Mouse (Mus musculus): Measurements from ENCODE around the gene Lsamp. TPM values are rescaled to one million over a fixed set of nuclear protein-coding genes. Genes with fewer than 3 reads are reported as not detected.

Gene Lsamp
- total and polyA plus RNA-seq, 2 experiments from 2014 or later = 116 to 210 TPM

DNA sequence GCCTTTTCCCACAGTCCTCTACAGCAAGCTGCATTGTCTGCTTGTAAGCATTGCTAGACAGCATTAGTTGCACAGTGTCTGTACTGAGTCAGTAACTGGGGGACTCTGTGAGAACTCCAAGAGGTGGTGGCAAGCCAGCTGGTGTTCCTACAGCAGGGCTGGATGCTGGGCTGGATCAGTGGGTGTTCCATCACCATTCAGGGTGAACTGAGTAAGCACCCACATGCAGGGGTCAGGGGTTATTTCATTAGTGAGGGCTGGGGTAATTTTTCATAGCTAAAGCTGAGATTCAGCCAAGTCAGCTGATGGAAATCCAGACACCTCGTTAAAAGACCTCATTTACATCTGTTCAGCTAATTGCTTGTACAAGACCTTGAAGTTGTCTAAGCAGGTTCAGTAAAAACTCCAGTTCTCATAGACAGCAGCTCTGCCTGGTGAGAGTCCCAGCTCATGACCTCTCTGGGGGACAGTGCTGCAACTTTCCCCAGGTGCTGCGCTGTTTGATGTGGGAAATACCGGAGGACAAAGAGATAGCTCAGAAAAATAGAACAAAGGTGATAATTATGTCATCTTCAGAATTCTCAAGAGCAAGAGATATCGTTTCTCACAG, 1928.5 kb downstream of the Lsamp start:
- Histone ChIP-seq H3K27me3 (ENCODE audit: insufficient read depth, low read length) (no peaks in the 10 kb centered on the region), H3K27ac (ENCODE audit: low read depth, low read length) (no peak overlapping the region), H3K36me3 (ENCODE audit: insufficient read depth, low read length) (no peaks in the 10 kb centered on the region), H3K4me2 (ENCODE audit: low read depth, low read length, poor library complexity, severe bottlenecking) (no peak overlapping the region), H3K9ac (replicated peaks; ENCODE audit: low read length, poor library complexity, severe bottlenecking) (no peak overlapping the region), H3K9me3 (ENCODE audit: low read length) (no peaks in the 10 kb centered on the region), H3K4me1 (ENCODE audit: insufficient read depth, low read length) (0 out of 2 replicates have a peak, but pooled peaks cover 2% of the 10 kb centered on the region), H3K4me3 (ENCODE audit: low read depth, low read length) (no peak overlapping the region)
- DNase-seq (ENCODE audit: low spot score) (no peak), ATAC-seq (ENCODE audit: low FRiP score) (no peak)
- WGBS = 55% methylated on average over 4 of the region's 4 CpGs
- TF ChIP-seq CTCF (IDR thresholded peaks at IDR 0.05) = no peak

DNA sequence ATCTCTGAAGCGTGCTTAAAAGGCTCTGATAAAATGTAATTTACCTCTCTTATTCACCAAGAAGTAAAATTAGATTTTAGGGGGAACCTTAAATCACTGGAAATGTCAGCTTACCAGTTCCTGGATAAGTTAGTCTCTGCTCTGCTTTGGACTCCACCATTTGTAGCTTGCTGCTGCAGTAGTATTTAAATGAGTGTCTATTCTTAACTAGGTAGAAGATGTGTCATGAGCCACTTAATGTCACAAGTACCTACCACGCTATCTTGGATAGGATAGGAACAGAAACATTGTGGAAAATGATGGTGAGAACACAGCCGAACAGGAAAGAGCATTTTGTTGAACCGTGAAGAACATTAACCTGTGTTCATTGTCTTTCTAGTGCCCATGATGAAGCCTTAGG, 1929.2 kb downstream of the Lsamp start:
- DNase-seq (ENCODE audit: low spot score) = no peak
- no peaks in the 10 kb centered on the region for H3K9me3 ChIP-seq (ENCODE audit: low read length)
- H3K27ac ChIP-seq (ENCODE audit: low read depth, low read length) = no peak overlapping the region
- WGBS = 91% methylated on average over 4 of the region's 4 CpGs
- H3K36me3 ChIP-seq (ENCODE audit: insufficient read depth, low read length) = no peaks in the 10 kb centered on the region
- 0 out of 2 replicates have a peak, but pooled peaks cover 2% of the 10 kb centered on the region for H3K4me1 ChIP-seq (ENCODE audit: insufficient read depth, low read length)
- TF ChIP-seq CTCF (IDR thresholded peaks at IDR 0.05) = no peak
- no peak overlapping the region for H3K4me3 ChIP-seq (ENCODE audit: low read depth, low read length)
- no peaks in the 10 kb centered on the region for H3K27me3 ChIP-seq (ENCODE audit: insufficient read depth, low read length)
- H3K4me2 ChIP-seq (ENCODE audit: low read depth, low read length, poor library complexity, severe bottlenecking) = no peak overlapping the region
- H3K9ac ChIP-seq (replicated peaks; ENCODE audit: low read length, poor library complexity, severe bottlenecking) = no peak overlapping the region
- ATAC-seq (ENCODE audit: low FRiP score) = no peak

DNA sequence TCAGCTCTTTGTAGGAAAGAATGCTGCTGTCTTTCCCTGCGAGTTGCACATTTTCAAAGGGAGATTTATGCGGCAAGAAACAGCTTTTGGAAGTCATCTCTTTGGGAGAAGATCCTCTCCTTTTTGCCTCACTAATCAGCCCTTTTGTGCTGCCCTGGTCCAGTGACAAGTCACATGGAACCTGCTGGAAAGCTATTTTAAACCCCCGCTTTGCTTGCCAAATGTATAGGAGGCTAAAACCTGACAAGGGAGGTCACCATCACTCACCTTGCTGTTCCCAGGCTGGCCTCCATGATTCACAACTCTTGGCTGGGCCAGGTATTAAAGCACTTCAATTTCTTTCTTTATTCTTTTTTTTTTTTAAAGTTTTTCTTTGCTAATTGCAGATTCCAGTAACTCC, 1932.2 kb downstream of the Lsamp start:
- ATAC-seq (ENCODE audit: low FRiP score) (no peak), DNase-seq (ENCODE audit: low spot score) (no peak)
- Histone ChIP-seq H3K36me3 (ENCODE audit: insufficient read depth, low read length) (no peaks in the 10 kb centered on the region), H3K4me3 (ENCODE audit: low read depth, low read length) (no peak overlapping the region), H3K9me3 (ENCODE audit: low read length) (no peaks in the 10 kb centered on the region), H3K4me1 (ENCODE audit: insufficient read depth, low read length) (0 out of 2 replicates have a peak, but pooled peaks cover 2% of the 10 kb centered on the region), H3K27ac (ENCODE audit: low read depth, low read length) (no peak overlapping the region), H3K4me2 (ENCODE audit: low read depth, low read length, poor library complexity, severe bottlenecking) (no peak overlapping the region), H3K9ac (replicated peaks; ENCODE audit: low read length, poor library complexity, severe bottlenecking) (no peak overlapping the region), H3K27me3 (ENCODE audit: insufficient read depth, low read length) (no peaks in the 10 kb centered on the region)
- TF ChIP-seq CTCF (IDR thresholded peaks at IDR 0.05) = no peak
- WGBS = 58% methylated on average over 3 of the region's 3 CpGs

DNA sequence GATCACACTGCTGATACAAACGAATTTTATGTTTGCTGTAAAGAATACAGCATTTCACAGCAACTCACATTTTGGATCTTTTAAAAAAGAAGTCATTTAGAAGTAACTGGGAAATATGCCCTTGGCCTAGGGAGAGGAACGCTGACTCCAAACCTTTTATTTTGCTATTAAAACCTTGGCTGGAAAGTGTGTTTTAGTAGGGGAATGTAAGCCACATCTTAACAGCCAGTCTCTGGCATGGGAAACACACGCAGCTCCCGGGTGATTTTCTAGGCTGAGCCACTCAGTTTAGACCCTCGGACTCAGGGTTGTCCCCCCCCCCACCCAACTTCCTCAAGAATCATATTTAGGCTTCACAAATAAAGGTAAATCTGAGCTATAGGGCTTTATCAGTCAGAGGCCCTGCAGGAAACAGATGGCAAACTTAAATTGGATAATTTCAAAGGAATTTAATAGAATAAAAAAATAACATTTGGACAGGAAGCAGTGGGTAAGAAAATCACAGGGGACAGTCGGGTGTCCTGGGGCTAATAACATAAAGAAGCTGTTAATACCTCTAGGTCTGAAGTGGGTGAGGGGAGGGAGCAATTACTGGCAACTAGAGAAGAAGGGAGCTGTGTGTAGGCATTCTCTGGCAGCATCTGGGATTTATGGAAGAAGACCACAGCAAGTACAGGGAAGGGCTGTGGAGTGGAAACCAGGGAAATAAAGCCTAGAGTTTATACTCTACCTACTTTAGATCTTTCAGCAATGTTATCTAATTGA, 1933.1 kb downstream of the Lsamp start:
- Histone ChIP-seq H3K27ac (ENCODE audit: low read depth, low read length) (no peak overlapping the region), H3K4me3 (ENCODE audit: low read depth, low read length) (no peak overlapping the region), H3K36me3 (ENCODE audit: insufficient read depth, low read length) (no peaks in the 10 kb centered on the region), H3K4me2 (ENCODE audit: low read depth, low read length, poor library complexity, severe bottlenecking) (no peak overlapping the region), H3K9ac (replicated peaks; ENCODE audit: low read length, poor library complexity, severe bottlenecking) (no peak overlapping the region), H3K27me3 (ENCODE audit: insufficient read depth, low read length) (no peaks in the 10 kb centered on the region), H3K4me1 (ENCODE audit: insufficient read depth, low read length) (0 out of 2 replicates have a peak, but pooled peaks cover 2% of the 10 kb centered on the region), H3K9me3 (ENCODE audit: low read length) (no peaks in the 10 kb centered on the region)
- WGBS = 44% methylated on average over 6 of the region's 6 CpGs
- DNase-seq (ENCODE audit: low spot score) = no peak
- TF ChIP-seq CTCF (IDR thresholded peaks at IDR 0.05) = no peak
- no peak for ATAC-seq (ENCODE audit: low FRiP score)

DNA sequence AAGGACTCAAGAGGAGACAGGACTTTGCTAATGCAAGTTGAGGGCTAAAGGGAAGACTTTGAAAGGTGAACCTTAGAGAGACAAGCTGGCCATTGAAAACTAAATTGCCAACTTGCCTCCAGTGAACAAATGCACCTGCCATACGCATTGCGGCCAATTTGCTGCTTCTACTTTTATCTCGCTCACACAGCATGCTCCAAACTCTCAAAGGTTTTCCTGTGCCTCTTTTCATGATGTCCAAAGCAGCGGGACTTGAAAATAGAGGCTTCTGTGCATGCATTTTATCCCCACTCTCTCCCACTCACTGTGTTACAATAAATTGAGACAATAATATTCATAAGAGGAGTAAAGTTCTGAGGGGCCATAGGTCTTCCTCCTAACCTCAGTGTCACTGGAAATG, 1945.4 kb downstream of the Lsamp start:
- Histone ChIP-seq H3K4me3 (ENCODE audit: low read depth, low read length) (no peak overlapping the region), H3K36me3 (ENCODE audit: insufficient read depth, low read length) (no peaks in the 10 kb centered on the region), H3K4me2 (ENCODE audit: low read depth, low read length, poor library complexity, severe bottlenecking) (no peak overlapping the region), H3K9me3 (ENCODE audit: low read length) (no peaks in the 10 kb centered on the region), H3K27ac (ENCODE audit: low read depth, low read length) (no peak overlapping the region), H3K27me3 (ENCODE audit: insufficient read depth, low read length) (no peaks in the 10 kb centered on the region), H3K4me1 (ENCODE audit: insufficient read depth, low read length) (no peaks in the 10 kb centered on the region), H3K9ac (replicated peaks; ENCODE audit: low read length, poor library complexity, severe bottlenecking) (no peak overlapping the region)
- WGBS = 81% methylated on average over 4 of the region's 4 CpGs
- no peak for ATAC-seq (ENCODE audit: low FRiP score)
- no peak for DNase-seq (ENCODE audit: low spot score)
- no peak for TF ChIP-seq CTCF (IDR thresholded peaks at IDR 0.05)

DNA sequence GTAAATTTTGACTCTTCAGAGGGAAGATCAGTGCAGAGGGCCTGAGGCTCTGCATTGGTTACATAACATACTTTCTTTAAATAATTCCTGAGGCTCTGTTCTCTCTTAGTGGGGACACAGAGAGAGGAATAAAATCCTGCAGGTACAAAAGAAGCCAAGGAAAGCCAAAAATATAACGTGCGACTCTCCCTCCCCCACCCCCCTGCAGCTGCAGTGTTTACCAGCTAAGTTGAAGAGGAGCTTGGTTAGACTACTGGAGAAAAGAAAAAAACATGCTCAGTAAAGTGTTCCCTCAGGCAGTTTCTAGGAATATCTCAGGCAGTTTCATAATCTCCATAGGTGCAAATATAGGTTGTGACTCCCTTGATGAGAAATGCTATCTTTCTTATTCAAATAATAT, 1951.5 kb downstream of the Lsamp start:
- 65% methylated on average over 2 of the region's 2 CpGs for WGBS
- Histone ChIP-seq H3K4me2 (ENCODE audit: low read depth, low read length, poor library complexity, severe bottlenecking) (no peak overlapping the region), H3K9me3 (ENCODE audit: low read length) (no peaks in the 10 kb centered on the region), H3K9ac (replicated peaks; ENCODE audit: low read length, poor library complexity, severe bottlenecking) (no peak overlapping the region), H3K27me3 (ENCODE audit: insufficient read depth, low read length) (no peaks in the 10 kb centered on the region), H3K4me1 (ENCODE audit: insufficient read depth, low read length) (no peaks in the 10 kb centered on the region), H3K27ac (ENCODE audit: low read depth, low read length) (no peak overlapping the region), H3K36me3 (ENCODE audit: insufficient read depth, low read length) (no peaks in the 10 kb centered on the region), H3K4me3 (ENCODE audit: low read depth, low read length) (no peak overlapping the region)
- no peak for TF ChIP-seq CTCF (IDR thresholded peaks at IDR 0.05)
- ATAC-seq (ENCODE audit: low FRiP score) (no peak), DNase-seq (ENCODE audit: low spot score) (no peak)

All from midbrain, postnatal 0 days (tissue).